Mouse (Mus musculus): ENCODE measurements around the gene Bzw2.

DNA sequence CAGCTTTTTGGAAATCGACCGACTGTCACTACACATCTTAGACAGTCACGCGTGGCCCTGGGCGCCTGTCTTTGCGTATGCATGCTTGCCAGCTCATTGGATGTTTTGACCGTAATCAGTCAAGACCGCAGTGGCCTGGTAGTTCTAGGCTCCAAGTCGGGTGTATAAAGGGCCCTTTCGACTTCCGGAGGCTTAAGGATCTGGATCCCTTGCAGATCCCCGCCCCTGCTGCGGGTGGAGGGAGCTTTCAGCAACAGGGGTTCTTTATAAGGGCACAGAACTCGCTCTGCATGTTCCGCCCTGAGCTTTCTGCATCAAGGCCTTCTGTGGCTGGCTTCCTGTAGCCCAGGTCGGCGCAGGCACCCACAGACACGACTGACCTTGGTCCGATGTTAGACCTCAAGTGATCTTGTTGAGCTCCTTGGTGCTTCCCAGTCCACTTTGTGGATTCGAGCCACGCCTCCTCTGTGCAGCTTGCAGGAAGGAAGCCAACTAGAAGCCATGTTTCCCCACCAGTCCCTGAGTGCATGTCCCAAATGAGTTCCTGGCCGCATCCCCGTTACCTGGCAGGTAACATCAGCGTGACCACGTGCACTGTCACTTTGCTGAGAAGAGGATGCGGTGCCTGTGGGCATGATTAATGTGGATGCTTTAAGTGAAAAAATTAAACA lies at the start of gene Bzw2:
- TF ChIP-seq CTCF (conservative IDR thresholded peaks at IDR 0.05; ENCODE audit: low read length) (no peak), NANOG (IDR thresholded peaks at IDR 0.05; ENCODE audit: borderline replicate concordance, low read length) (no peak)

All from E14TG2a.4 (cell line).